Mouse (Mus musculus) ES-CJ7 (cell line): ENCODE data around the gene Rangap1.

Experiments used
- DNase-seq: peaks from one replicate; pipeline ENCODE4 v3.0.0; 2011; ENCODE audit warnings: low read depth, low spot score

Gene Rangap1

DNA sequence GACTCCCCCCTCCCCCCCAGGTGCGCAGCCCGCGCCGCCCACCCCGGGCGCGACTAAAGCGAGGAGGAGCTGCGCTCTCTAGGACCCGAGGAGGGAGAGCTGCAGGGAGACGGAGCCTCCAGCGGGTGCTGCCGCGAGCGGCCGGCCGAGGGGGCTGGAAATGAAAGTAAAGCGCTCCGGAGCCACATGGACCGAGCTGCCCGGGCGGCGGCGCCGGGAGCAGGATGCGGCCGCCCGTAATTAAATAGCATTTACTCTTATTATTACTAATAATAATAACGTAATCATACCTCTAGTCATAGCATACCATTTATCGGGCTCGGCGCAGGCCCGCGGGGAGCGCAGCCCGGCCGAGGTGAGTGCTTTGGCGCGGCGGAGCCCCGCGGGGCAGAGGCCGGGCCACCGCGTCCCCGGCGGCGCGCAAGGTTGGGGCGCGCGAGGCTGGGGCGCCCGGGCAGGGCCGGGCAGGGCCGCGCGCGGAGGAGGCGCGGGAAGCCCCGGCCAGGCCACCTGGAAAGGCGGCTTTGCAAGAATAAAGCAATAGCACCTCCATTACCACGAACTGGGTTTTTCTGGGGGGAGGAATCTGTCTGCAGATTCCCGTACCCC lies at the start of gene Rangap1, which contains the start of gene Zc3h7b:
TSS of gene Rangap1 (minus strand) at position 539 of the 609 bp plus-strand sequence.
TSS of gene Zc3h7b (plus strand) at position 66 of the 609 bp plus-strand sequence.
- DNase-seq, result peak; percentile 64

DNA sequence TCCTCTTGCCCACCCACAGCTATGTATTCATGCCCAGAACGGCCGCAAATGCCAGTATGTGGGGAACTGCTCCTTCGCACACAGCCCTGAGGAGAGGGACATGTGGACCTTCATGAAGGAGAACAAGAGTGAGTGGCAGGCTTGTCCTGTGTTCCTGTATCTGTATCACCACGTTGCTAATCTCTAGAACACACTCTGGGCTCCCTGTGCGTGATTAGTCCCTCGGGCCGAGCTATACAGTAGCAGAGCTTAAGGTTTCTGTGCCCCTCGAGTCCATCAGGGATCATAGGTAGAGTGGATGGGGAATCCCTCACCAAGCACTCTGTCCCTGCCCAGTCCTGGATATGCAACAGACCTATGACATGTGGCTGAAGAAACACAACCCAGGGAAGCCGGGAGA lies 47.1 kb upstream of the Rangap1 start:
- DNase-seq, result no peak

DNA sequence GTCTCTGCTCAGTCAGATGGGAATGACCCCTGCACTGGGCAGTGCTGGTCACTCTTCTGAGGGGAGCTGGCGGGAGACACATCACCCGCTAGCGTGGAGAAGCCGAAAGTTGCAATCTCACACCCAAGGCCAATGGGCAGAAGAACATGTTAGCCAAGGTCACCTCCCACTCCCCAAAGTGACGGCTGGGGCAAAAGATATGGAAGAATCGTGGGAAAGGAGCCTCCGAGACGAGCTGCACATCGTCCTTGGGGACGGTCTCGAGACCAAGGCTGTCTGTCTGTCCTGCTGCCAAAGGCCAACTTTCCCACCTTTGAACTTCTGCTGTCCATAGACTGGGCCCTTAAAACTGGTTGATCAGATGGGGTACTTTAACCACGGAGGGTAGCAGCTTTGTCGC lies 42.2 kb upstream of the Rangap1 start:
- DNase-seq, result no peak

GRCm38 (mm10) chr15:81785701-81786100 lies 40.4 kb upstream of the Rangap1 start:
- DNase-seq, result no peak

- DNase-seq, result peak; percentile 58
Observed at GRCm38 (mm10) chr15:81784762-81785161, 39.4 kb upstream of the Rangap1 start.

DNA sequence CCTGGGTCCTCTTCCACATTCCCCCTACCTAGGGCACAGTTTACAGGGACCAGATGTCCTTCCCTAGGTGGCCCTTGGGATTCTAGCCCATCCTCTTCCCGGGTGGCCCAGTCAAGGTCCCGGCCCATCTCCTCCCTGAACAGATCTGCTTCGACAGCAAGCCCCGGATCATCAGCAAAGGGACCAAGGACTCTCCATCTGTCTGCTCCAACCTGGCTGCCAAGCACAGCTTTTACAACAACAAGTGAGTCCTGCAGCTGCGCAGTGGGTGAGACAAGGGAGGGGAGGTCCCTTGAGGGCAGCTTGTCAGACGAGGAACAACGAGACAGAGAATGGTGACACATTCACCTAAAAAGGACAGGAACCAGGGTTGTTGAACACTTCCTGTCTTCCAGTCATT lies 36.5 kb upstream of the Rangap1 start:
- DNase-seq, result no peak

- DNase-seq, result no peak
Observed at GRCm38 (mm10) chr15:81776631-81777422, 31.5 kb upstream of the Rangap1 start.

DNA sequence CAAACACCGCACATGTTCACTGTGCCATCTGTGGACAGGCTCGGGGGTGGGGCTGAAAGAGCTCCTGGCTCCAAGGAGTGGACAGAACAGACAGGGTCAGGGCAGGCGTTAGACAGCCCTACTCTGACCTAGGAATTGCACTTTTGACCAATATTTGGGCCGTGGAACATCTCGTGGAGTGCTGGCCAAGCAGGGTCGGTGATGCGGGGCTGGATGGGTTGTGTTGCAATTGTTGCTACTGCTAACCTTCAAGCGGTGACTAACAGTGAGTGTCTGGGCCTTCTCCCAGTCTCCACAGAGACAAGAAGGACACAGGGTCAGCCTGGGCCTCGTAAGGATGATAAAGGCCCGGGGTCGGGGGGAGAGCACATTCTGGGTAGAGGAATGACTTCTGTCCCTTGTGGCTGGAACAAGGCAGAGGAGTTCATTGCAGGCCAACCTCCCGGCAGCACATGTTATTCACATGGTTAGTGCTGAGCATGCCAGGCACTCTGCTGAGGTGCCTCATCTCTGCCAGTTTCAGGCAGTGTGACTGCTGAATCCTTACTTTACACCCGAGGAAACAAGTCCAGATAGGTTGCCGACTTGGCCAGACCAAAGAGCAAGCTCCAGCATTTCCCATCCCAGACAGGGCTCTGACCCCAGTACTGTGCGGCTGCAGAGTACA lies 29.3 kb upstream of the Rangap1 start:
- no peak for DNase-seq

DNA sequence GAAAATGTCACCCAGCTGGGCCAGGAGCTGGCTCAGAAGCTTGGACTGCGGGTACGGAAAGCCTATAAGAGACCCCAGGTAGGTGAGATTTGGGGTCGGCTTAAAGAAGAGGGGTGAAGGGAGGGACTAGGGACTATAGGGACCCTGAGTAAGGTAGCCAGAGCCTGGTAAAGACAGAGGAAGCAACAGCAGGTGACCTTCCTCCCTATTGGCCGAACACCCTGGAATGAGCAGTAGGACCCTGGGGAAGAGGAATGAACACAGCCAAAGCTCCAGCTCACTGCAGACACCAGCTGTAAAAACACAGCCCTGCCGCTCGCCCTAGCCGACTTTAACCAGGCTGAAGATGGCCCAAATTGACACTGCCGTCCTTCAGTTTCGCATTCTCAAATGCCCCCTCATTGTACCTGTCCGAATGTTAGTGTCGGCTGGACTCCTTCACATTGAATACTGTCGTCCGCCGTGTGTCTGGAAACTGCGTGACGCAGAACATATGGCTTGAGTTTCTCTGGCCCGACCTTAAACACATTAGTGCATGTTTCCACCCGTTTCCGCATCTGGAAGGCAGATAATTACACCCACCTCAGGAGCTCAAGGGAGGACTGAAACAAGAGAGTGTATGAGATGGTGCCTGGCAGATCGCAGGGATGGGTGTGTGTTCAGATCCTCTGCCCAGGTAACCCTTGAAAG lies 27.2 kb upstream of the Rangap1 start:
- DNase-seq, result no peak

DNA sequence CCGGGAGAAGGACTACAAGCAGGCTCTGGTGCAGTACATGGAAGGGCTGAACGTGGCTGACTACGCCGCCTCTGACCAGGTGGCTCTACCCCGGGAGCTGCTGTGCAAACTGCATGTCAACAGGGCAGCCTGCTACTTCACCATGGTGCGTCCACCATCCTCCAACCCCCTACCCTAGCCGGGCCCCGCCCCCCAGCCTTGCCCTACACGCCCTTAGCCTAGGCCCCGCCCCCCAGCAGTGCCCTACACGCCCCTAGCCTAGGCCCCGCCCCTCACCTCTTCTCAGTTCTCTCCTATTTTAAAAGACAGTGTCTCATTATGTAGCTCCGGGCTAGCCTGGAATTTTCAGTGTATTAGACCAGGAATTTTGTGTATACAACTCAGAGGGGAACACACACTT lies 23.7 kb upstream of the Rangap1 start:
- peak; percentile 79 for DNase-seq

- no peak for DNase-seq
Observed at GRCm38 (mm10) chr15:81766439-81766838, 21.1 kb upstream of the Rangap1 start.

- no peak for DNase-seq
Observed at GRCm38 (mm10) chr15:81765651-81766050, 20.3 kb upstream of the Rangap1 start.

DNA sequence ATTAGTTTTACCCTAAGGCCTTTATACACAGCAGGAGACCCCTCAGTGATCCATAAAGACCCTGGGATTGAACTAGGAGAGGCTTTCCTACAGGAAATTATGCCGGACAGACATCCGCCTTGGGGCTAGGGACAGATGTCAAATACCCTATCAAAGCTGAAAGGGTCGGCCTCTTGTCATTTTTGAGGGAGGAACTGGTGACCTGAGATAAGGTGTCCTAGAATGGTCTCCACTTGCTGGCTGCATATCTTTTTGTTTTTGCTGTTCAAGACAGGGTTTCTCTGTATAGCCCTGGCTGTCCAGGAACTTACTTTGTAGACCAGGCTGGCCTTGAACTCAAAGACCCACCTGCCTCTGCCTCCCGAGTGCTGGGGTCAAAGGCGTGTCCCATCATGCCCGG lies 19.2 kb upstream of the Rangap1 start:
- DNase-seq, result no peak

DNA sequence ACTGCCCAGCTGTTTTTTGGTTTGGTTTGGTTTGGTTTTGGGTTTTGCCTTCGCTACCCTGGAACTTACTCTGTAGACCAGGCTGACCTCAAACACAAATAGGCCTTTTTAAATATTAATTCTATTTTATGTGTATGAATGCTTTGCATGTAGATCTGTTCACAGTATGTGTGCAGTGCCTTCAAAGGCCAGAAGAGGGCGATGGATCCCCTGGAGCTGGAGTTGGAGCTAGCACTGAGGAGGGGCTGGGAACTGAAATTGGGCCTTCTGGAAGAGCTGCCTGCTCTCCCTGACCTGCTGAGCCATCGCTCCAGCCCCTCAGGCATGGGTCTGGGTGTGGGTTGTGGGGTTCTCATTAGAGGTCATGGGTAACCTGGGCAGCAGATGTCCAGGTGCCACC lies 16.6 kb upstream of the Rangap1 start:
- peak; percentile 34 for DNase-seq

GRCm38 (mm10) chr15:81761381-81761780 lies 16.1 kb upstream of the Rangap1 start:
- no peak for DNase-seq

DNA sequence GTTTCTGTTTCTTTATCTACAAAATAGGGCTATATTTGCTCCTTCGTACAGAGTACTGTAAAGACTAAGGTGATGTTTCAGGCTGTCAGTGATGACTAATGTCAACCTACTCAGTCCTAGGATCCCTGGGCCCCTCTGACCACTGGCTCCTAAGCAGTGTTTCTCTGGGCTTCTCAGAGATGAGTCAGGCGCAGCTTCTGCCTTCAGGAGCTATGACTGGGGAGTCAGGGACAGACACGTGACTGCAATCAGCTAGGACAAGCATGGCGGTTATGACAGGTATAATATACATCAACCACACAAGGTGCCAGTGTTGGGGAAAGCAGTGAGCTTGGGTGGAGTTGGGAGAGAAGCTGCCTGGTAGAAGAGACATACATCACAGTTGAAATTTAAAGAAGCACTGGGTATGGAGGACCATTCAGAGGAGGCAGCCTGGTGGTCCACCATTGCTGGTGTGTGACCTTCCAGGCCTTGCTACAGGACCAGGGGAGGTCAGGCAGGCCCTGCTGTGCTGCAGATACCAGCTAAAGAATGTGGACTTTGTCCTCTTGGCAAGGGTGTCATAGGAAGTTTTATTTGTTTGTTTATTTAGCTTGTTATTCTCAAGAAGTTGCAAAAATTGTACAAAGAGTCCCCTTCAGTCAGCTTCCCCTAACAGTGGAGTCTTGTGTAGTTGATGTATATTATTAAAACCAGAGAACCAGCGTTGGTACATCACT lies 15.2 kb upstream of the Rangap1 start:
- no peak for DNase-seq

GRCm38 (mm10) chr15:81759542-81759941 lies 14.2 kb upstream of the Rangap1 start:
- DNase-seq, result no peak

GRCm38 (mm10) chr15:81758701-81759100 lies 13.4 kb upstream of the Rangap1 start:
- no peak for DNase-seq

GRCm38 (mm10) chr15:81753669-81754068 lies 8.3 kb upstream of the Rangap1 start:
- no peak for DNase-seq

DNA sequence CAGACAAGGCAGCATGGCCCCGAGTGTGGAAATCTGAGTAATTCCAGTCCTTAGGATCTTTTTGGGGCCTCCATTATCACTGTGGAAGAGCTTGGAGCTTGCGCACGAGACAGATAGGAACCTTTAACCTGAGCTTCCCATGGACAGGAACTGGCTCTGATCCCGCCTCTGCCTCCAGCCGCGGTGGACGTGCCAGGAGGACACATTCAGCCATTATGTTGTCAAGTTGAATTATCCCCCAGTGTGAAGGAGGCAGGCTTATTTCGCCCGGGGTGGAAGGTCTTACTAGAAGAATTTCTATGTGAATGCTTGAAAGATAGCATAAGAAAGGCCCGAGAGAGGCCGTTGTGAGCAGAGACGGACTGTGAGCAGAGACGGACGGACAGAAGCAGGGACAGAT lies 4.4 kb upstream of the Rangap1 start:
- no peak for DNase-seq

GRCm38 (mm10) chr15:81745601-81746114 lies 328 bp upstream of the Rangap1 start:
- no peak for DNase-seq
